Mouse (Mus musculus): ENCODE measurements around the gene Fam72a. TPM values are rescaled to one million over a fixed set of nuclear protein-coding genes. Genes with fewer than 3 reads are reported as not detected.

Gene Fam72a
- total RNA-seq (2014; fragmentation: Nextera tagmentation) (2.6 and 4.1 TPM in 2 replicates), total RNA-seq (2017) (2.8 and 6.1 TPM in 2 replicates)

DNA sequence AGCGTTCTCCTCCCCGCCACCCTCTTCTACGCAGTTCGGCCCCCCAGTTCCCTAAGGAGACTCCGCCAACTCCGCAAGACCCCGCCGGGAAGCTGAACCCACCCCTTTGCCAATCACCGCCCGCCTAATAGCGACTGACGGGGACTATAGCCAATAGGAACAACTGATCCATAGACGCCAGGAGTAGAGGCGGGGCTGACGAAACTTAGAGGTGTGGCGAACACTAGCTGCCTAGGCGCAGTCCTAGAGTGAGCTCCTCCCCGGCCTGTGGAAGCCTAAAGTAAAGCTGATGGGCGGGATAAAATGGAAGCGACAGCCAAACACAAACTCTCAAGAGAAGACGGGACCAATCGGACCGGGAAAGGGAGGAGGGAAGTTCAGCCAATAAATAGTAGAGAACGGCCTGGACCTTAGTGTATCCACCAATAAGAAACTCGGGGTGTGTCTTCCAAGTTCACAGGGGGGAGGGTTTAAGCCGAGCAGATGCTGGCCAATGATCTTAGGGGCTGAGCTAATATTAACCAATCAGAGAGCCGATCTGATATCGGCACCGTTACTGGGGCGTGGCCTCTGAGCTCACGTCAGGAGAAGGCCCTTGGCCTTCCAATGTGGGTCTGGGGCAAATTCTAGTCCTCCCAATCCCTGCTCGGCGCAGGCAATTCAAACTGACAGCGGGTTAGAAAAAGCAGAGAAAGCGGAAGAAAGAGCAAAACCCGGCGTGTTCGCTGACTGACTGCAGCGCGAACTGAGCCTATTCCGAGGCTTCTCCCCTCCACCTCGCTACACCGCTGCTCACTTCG, at the start of gene Fam72a, which contains the start of gene Srgap2:
Gene Fam72a (plus strand): TSS at position 623 of the 800 bp plus-strand sequence.
Gene Srgap2 (minus strand): TSS at position 72 of the 800 bp plus-strand sequence.
- peak; percentile 88 for ATAC-seq (replicated peaks; ENCODE audit: low FRiP score, low TSS enrichment, poor library complexity, severe bottlenecking)

DNA sequence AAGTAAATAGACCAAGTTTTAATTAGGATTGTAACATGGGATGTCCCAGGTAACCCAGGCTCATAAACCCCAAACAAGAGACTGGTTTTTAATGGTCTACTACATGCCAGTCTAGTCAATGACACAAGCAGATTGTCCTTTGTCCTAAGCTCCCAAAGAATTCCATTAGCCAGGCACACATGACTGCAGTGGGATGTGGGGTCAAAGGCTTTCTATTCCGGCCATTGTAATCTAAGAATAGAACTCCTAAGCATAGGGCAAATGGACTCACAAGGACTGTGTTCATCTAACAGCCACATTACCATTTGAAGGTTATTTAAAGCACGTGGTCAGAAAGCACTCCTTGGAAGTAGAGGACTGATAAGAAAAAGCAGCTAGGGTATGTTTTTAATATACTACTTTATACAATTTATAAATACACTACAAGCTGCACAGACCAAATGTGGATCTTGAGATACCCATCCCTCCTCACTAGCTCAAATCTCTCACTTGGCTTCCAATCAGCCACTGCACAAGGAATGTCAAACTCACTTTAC, 48.9 kb upstream of the Fam72a start:
- no peak for ATAC-seq (replicated peaks; ENCODE audit: low FRiP score, low TSS enrichment, poor library complexity, severe bottlenecking)

DNA sequence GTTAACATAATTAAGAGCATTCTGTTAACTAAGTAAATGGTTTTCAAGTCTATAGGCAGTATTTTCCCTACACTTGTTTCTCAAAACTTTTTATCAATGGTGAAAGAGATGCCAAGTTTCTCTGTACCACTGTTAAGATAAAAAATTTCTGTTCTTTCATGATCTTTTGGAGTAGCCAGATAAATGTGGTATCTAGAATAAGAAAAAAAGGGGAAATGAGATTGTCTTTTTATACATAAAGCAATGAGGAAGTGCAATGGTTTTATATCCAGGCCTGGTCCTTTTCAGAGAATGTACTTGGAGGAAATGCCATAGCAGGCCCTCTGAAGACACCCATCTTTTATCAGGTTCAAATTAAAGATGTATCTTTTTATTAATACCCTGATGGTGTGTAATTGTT, 46.3 kb upstream of the Fam72a start:
- no peak for ATAC-seq (replicated peaks; ENCODE audit: low FRiP score, low TSS enrichment, poor library complexity, severe bottlenecking)

DNA sequence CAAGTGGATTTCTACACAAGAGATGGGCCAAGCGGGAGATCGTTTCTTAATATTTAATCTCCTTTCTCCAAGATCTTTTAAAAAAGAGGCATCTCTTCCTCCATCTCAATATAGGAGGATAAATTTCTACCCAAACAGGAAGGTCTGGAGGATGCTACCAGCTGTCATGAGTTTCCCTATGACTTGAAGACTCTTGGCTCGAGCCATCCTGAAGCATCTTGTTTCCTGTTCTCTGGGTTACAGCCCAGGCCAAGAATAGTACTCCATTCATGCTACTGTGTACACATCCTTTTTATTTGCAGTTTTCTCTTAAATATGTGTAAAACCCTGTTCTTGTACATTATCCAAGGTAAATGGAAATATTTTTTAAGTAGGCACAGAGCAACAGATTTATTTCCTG, 45.5 kb upstream of the Fam72a start:
- ATAC-seq (replicated peaks; ENCODE audit: low FRiP score, low TSS enrichment, poor library complexity, severe bottlenecking), result no peak

DNA sequence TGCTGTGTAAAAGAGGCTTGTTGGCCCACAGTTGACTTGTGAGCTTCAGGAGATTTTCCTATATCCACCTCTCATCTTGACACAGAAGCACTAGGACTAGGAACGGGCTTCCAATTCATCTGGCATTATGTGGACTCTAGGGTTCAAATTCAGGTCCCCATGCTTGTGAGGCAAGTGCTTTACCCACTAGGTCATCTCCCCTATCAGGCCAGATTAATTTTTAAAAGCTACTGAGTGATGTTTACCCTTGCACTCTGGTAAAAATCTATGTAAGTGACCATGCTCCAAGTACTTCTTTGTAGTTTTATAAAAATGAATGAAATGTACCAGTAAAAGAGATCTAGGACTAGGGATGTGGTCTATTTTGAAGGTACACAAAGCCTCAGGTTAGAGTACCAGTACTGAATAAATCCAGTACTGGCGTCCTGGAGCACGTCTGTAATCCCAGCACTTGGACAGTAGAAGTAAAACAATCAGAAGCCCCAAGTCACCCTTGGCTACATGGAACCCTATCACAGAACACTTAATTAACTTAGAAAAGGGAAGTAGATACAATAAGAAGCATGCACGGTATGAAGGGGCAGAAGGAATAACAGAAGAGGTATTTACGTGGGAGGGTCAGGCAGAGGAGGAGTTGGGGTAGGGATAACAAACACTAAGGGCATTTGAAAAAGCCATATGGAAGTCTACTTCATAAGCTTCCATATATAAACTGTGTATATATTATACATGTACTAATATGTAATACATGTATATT, 41.4 kb upstream of the Fam72a start:
- ATAC-seq (replicated peaks; ENCODE audit: low FRiP score, low TSS enrichment, poor library complexity, severe bottlenecking), result no peak

DNA sequence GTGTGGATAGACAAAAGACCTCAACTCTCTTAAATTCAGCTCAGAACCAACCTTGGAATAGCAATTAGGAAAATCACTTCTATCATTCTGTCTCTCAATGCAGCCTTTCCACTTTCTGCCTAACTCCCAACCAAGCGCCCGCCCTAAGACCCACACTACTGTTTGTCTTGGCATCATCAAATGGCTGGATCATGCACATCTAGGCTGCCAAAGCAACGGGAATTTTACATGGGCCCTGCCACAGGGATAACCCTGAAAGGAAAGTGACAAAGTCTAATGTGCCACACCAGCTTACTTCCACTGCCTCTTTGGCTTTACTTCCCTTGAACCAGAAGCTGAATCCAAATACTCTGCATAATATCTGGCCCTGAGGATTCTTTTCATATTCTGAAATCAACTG, 38.4 kb upstream of the Fam72a start:
- no peak for ATAC-seq (replicated peaks; ENCODE audit: low FRiP score, low TSS enrichment, poor library complexity, severe bottlenecking)

DNA sequence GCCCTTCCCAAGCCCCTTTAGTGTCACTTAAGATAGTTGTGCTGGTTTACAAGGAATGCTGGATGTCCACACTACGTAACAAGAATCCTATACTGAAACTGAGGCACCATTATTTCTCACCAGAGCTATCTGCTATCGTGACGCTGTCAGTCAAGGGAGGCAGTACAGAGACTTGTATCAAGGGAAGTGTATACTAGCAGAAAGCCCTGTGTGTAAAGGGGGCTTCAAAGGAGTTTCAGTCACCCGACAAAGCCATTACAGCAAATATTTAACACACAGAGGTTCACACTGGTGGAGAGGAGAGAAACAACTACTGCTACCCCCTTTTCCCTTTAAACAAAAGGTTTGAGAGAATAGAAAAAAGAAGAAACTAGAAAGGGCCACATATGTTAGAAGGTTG, 36.1 kb upstream of the Fam72a start:
- no peak for ATAC-seq (replicated peaks; ENCODE audit: low FRiP score, low TSS enrichment, poor library complexity, severe bottlenecking)

DNA sequence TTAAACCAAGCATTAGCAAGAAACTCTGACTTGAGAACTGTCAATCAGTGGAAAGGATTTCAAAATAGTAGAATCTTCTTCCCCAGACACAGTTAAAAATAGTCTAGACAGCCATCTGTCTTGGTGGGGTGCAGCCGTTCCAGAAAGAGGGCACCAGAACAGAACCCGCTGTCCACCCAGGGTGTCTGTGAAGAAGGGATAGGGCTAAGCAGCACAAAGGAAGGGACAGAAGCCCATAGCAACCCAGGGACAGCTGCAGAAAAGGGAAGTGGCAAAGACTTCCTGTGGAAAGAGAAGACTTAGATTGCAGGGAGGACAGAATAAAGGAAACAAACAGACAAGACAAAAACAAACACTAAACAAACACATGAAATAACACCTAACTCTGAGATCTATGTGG, 35.3 kb upstream of the Fam72a start:
- no peak for ATAC-seq (replicated peaks; ENCODE audit: low FRiP score, low TSS enrichment, poor library complexity, severe bottlenecking)

DNA sequence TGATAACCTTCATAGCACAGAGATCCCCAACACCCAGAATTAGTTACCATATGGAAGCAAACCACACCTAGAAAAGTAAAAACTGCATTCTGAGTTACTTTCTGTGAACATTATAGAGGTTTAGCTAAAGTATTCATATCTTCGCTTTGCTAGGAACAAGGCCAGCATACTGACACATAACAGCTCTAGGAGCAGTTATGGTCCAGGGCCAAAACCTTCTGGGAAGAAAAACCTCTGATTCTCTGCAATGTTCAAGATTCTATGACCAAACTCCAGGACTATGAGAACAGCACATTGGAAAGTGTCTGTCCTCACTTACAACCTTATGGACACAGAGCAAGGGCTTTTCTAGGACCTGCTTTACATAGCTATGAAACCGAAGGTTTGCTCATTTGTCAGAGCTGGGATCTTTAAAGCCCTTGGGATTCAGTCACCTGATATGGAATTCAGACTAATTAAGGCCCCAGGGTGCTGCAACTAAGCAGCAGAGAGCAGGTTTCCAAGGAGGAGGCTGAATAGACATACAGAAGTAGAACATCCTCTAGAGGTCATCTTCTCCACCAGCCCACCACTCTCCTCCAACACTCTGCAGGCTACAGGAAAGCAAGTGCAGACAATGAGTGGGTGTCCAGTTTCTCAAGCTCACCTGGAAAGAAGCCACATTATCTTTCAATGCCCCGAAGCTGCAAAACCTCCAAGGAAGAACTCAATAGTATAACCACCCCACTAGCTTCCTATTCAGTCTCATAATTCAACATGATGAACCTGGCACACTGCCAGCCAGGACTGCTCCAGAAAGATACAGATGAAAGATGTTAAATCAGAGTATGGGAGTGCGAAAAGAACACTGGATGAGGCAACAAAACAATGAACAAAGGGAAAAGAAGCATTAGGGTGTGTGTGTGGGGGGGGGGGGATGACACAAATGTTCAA, 33.5 kb upstream of the Fam72a start:
- no peak for ATAC-seq (replicated peaks; ENCODE audit: low FRiP score, low TSS enrichment, poor library complexity, severe bottlenecking)

DNA sequence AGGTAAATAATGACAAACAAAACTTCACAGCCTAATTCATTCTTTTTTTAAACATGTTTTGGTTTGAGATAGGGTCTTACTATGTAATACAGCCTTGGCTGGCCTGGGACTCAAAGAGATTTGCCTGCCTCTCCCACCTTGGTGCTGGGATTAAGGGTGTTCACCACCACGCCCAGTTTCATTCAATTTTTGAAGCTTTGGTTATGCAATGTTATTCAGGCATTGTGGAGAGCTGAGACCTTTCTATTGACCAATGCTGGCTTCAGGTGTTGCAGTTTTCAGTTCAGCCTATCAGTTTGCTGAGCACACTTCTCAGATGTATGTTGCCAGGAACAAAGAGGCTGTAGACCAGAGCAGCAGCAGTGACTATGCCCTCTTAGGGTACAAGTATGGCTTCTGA, 29.5 kb upstream of the Fam72a start:
- no peak for ATAC-seq (replicated peaks; ENCODE audit: low FRiP score, low TSS enrichment, poor library complexity, severe bottlenecking)

DNA sequence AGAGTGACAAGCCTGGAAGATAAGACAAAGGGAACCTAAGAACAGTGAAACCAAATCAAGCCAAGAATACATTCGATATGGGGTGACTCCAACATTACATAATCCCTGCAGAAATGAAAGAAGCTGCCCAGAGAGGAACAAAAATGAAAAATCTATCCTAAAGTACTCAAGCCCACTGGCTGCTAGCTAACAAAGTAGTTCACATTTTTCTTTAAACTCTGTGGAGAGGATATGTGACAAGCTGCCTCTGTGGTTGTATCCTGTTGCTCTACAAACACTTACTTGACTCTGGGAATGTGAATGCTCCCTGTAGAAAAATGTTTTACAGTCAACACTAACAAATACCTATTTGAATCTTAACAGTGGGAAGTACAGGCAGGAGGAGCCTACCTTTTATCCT, 26.0 kb upstream of the Fam72a start:
- no peak for ATAC-seq (replicated peaks; ENCODE audit: low FRiP score, low TSS enrichment, poor library complexity, severe bottlenecking)

DNA sequence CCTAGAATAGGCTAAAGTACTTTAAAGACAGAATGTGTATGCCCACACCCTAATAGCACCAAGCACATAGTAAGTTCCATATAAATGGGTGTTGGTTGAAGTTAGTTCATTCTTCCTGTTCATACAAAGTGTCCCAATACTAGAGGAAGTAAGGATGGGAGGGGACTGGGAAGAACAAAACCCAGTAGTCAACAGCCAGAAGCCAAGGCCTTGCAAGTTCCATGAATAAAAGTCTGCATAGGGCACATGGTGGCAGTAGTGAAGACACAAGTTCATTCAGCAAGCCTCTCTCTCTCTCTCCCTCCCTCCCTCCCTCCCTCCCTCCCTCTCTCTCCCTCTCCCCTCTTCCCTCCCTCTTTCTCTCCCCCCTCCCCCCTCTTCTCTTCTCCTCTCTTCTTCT, 16.6 kb upstream of the Fam72a start:
- ATAC-seq (replicated peaks; ENCODE audit: low FRiP score, low TSS enrichment, poor library complexity, severe bottlenecking), result no peak

DNA sequence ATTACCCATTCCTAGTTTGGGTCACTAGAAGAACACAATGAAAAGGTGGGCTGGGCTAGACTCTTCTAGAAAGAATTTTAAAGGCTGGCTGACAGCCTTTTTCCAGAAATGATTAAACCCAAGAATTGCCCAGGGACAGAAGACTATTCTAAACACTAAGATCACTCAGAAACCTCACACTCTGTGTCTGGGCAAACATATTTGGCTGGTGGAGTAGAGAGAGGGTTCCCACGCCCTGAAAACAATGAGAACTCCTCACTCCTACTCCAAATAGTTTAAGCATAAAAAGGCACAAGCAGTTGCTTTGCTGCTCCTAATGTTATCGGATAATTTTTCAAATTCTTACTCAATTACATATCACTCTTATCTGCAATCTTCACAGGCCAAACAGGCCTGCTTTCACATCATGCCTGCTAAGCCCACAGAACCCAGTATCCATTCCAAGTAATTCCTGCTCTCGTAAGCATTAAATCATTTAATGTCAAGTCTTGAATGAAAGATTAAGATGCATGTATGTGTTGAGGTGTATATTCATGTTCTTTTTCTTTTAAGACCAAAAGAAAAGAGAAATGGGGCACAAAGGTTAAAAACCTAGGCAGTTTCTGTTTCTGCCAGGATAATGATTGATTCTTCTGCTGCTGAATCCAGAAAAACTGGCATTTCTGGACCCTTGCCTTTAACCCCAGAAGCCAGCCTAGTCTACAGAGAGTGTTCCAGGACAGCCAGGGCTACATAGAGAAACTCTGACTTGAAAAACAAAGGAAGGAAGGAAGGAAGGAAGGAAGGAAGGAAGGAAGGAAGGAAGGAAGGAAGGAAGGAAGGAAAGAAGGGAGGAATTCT, 15.8 kb upstream of the Fam72a start:
- no peak for ATAC-seq (replicated peaks; ENCODE audit: low FRiP score, low TSS enrichment, poor library complexity, severe bottlenecking)

DNA sequence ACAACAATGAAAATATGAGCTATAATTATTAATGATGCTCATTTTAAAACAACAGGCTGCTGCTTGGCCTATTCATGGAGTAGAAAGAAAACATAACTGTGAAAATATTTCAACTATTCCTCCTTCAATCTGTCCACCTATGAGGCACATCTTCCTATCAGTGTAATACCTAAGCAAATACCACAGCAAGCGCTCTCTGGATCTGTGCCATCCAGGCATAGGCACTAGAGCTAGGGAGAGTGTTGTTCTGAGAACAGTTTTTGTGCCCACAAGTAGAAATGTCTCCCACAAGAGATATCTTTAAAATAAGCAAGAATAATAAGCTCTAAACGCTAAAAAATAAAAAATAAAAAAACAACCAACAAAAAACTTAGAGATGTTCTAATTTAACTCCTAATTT, 14.6 kb upstream of the Fam72a start:
- no peak for ATAC-seq (replicated peaks; ENCODE audit: low FRiP score, low TSS enrichment, poor library complexity, severe bottlenecking)

DNA sequence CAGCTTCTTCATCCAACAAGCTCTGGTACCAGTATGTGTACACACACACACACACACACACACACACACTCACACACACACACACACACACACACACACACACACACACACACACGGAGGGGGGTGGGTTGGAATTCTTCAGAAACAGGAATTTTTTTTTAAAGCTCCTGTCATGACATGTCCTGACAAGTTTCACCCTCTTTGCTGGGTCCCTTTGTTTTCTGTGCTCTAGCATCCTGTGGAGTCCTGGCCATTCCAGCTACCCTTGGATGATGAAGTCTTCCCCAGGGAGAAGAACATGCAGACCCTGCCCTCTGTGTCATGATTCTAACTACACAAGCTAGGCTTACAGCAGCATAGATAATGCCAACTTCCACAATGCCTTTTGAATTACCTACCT, 13.5 kb upstream of the Fam72a start:
- ATAC-seq (replicated peaks; ENCODE audit: low FRiP score, low TSS enrichment, poor library complexity, severe bottlenecking), result no peak

DNA sequence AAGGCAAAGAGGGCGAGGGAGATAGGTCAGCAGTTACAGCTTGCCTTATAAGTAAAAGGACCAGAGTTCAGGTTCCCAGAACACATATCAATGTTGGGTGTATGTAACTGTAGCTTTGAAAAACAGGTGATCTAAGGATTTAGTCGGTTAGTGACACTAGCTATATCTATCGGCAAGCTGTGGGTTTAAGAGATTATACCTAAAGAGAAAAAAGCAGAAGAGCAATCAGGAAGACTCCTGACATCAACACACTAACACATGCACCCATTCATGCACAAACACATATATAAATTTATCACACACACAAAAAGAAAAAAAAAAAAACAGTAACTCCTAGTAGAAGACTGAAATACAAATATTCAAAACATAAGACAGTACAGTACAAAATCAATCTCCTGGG, 11.1 kb upstream of the Fam72a start:
- ATAC-seq (replicated peaks; ENCODE audit: low FRiP score, low TSS enrichment, poor library complexity, severe bottlenecking), result no peak

DNA sequence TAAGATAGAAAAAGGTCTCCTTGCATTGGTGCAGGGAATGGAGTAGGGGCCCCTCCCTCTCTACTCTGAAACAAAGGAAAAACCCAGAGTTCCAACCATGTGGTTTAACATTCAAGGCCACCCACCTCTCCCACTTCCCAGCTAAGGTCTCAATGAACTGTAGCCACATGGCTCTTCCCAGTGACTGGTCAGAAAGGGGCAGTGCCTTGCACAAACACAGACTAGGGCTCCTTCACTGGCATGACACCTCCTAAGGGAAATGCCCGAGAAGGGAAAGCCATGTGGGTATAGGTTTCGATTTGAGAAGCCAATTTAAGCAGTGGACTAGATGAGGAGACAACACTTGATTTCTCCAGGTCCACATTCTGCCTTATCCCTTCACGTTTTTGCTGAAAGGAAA, 3.9 kb upstream of the Fam72a start:
- no peak for ATAC-seq (replicated peaks; ENCODE audit: low FRiP score, low TSS enrichment, poor library complexity, severe bottlenecking)

DNA sequence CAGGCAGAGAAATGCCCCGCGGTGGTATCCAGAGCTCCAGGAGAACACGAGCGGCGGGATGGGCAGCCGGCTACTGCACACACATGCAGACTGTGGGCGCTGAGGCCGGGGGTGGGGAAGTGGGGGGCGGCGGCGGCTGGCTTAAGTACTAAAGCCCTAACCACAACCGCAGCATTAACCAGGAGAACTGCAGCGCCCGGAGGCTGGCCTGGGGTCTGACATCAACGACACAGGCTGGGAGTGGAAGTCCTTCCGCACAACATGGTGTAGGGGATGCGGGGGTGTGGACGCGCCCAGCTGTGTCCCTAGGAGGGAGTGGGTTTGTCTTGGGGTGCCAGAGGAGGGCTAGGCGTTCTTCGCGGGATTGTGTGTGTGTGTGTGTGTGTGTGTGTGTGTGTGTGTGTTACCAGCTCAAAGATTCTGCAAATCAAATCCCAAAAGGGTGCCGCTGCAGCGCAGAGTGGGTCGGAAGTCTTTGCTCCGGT, 2.6 kb upstream of the Fam72a start:
- ATAC-seq (replicated peaks; ENCODE audit: low FRiP score, low TSS enrichment, poor library complexity, severe bottlenecking), result no peak

Measured in megakaryocyte-erythroid progenitor cell, adult 5-6 weeks (primary cell).